ENCODE assay signal across 8 mouse cellular contexts in genomic region chr1:153531677-153532233, GRCm38 (mm10). TPM values are rescaled to one million over a fixed set of nuclear protein-coding genes. Genes with fewer than 3 reads are reported as not detected.
DNase-seq lines count a peak whose midpoint lies in the region; ATAC-seq and TF ChIP-seq lines count a peak whose summit lies in the region.

No protein-coding gene starts in this region.

- peak overlapping the region; percentile 50 for H3K4me2 ChIP-seq in liver, embryonic 11.5 days
- H3K4me2 ChIP-seq in forebrain, embryonic 13.5 days, result peak overlapping the region; percentile 43
- H3K4me2 ChIP-seq in liver, embryonic 14.5 days (ENCODE audit: low read depth), result 0 out of 2 replicates have a peak overlapping the region, but pooled peaks have one; percentile 4

- no peaks in the 10 kb centered on the region for H3K9me3 ChIP-seq in liver, embryonic 11.5 days (ENCODE audit: control insufficient read depth, low read length)
- H3K9me3 ChIP-seq in forebrain, embryonic 13.5 days (replicated peaks), result no peaks in the 10 kb centered on the region
- no peaks in the 10 kb centered on the region for H3K9me3 ChIP-seq in liver, embryonic 14.5 days (ENCODE audit: control insufficient read depth, low read length)

- DNase-seq in liver, embryonic 11.5 days (ENCODE audit: low spot score), result no peak
- DNase-seq in liver, result no peak
- DNase-seq in liver, embryonic 14.5 days (ENCODE audit: low read depth in 3 of 3, low spot score in 3 of 3), result no peak
- peak; percentile 33 for DNase-seq in thymus, postnatal 0 days (ENCODE audit: low spot score)
- DNase-seq in B cell, adult 2 months, result no peak
- no peak for DNase-seq in cerebellum, adult 2 months
- DNase-seq in left cerebral cortex, adult 18-20 months (ENCODE audit: low spot score in 2 of 2), result no peak

- H3K4me1 ChIP-seq in liver, embryonic 11.5 days (replicated peaks; ENCODE audit: control insufficient read depth, insufficient read depth, low read length), result no peaks in the 10 kb centered on the region
- H3K4me1 ChIP-seq in forebrain, embryonic 13.5 days, result peaks cover 20% of the 10 kb centered on the region
- H3K4me1 ChIP-seq in liver, embryonic 14.5 days (replicated peaks; ENCODE audit: control insufficient read depth in 2 of 2, insufficient read depth in 2 of 2, low read length in 1 of 2), result no peaks in the 10 kb centered on the region
- no peaks in the 10 kb centered on the region for H3K4me1 ChIP-seq in cerebellum, adult 2 months (ENCODE audit: control insufficient read depth, insufficient read depth, low read length)

- no peak overlapping the region for H3K27ac ChIP-seq in liver, embryonic 11.5 days (ENCODE audit: low read depth, low read length)
- peak overlapping the region; percentile 88 for H3K27ac ChIP-seq in forebrain, embryonic 13.5 days
- H3K27ac ChIP-seq in liver, embryonic 14.5 days, result no peak overlapping the region
- H3K27ac ChIP-seq in cerebellum, adult 2 months (ENCODE audit: insufficient read depth, low read length), result no peak overlapping the region

- ATAC-seq in liver, embryonic 11.5 days (replicated peaks; ENCODE audit: low FRiP score), result no peak
- ATAC-seq in forebrain, embryonic 13.5 days, result peak; percentile 67; the same call in 1 of the 2 replicates
- no peak for ATAC-seq in liver, embryonic 14.5 days (ENCODE audit: insufficient read depth)

- no peaks in the 10 kb centered on the region for H3K36me3 ChIP-seq in liver, embryonic 11.5 days (ENCODE audit: control insufficient read depth, insufficient read depth, low read length)
- no peaks in the 10 kb centered on the region for H3K36me3 ChIP-seq in forebrain, embryonic 13.5 days (ENCODE audit: poor library complexity, severe bottlenecking)
- H3K36me3 ChIP-seq in liver, embryonic 14.5 days (replicated peaks; ENCODE audit: control insufficient read depth, insufficient read depth, low read depth), result no peaks in the 10 kb centered on the region

- WGBS in liver, embryonic 11.5 days, result 36% methylated on average over 9 of the region's 9 CpGs
- 11% methylated on average over 9 of the region's 9 CpGs for WGBS in forebrain, embryonic 13.5 days
- 24% methylated on average over 9 of the region's 9 CpGs for WGBS in liver, embryonic 14.5 days (ENCODE audit: insufficient replicate concordance)
- WGBS in cerebellum, adult 2 months, result 27% methylated on average over 9 of the region's 9 CpGs

- no peak for TF ChIP-seq CTCF in liver, embryonic 14.5 days (IDR thresholded peaks at IDR 0.05; ENCODE audit: low read depth)
- no peak for TF ChIP-seq CTCF in cerebellum, adult 2 months (IDR thresholded peaks at IDR 0.05; ENCODE audit: borderline replicate concordance, insufficient read depth, low read depth, low read length)

- no peak for TF ChIP-seq POLR2A in cerebellum, adult 2 months (IDR thresholded peaks at IDR 0.05; ENCODE audit: borderline replicate concordance, insufficient read depth, low read length)

- no peak overlapping the region for H3K9ac ChIP-seq in liver, embryonic 11.5 days (ENCODE audit: low read depth, low read length)
- peak overlapping the region; percentile 55 for H3K9ac ChIP-seq in forebrain, embryonic 13.5 days
- no peak overlapping the region for H3K9ac ChIP-seq in liver, embryonic 14.5 days (replicated peaks)

- TF ChIP-seq EP300 in liver, embryonic 14.5 days (IDR thresholded peaks at IDR 0.05; ENCODE audit: low read depth), result no peak

- H3K4me3 ChIP-seq in liver, embryonic 11.5 days (ENCODE audit: low read depth, low read length), result no peak overlapping the region
- no peak overlapping the region for H3K4me3 ChIP-seq in forebrain, embryonic 13.5 days
- H3K4me3 ChIP-seq in liver, embryonic 14.5 days (ENCODE audit: insufficient read depth in 1 of 2, low read depth in 2 of 2, low read length in 2 of 2), result no peak overlapping the region
- H3K4me3 ChIP-seq in cerebellum, adult 2 months (replicated peaks; ENCODE audit: insufficient read depth, low read depth, low read length), result no peak overlapping the region

- H3K27me3 ChIP-seq in liver, embryonic 11.5 days (replicated peaks; ENCODE audit: control insufficient read depth, insufficient read depth, low read length), result no peaks in the 10 kb centered on the region
- H3K27me3 ChIP-seq in forebrain, embryonic 13.5 days, result no peaks in the 10 kb centered on the region
- H3K27me3 ChIP-seq in liver, embryonic 14.5 days (ENCODE audit: control insufficient read depth, insufficient read depth, low read length), result no peaks in the 10 kb centered on the region
- H3K27me3 ChIP-seq in cerebellum, adult 2 months (ENCODE audit: control insufficient read depth, insufficient read depth, low read length), result no peaks in the 10 kb centered on the region

RNA-seq across cellular contexts. Expression of gene Npl, which starts 18.1 kb away (rescaled TPM):
- 8.0 and 11.0 TPM in 2 replicates for polyA plus RNA-seq in liver, embryonic 11.5 days (2014; fragmentation: Nextera tagmentation; extraction: Ambion mirVana)
- polyA plus RNA-seq in forebrain, embryonic 13.5 days (2015; fragmentation: Nextera tagmentation; extraction: Ambion mirVana), result 6.6 and 7.8 TPM in 2 replicates
- 2.2 and 3.1 TPM in 2 replicates for polyA plus RNA-seq in liver, embryonic 14.5 days (2012; rRNA removed)
- polyA plus RNA-seq in liver, embryonic 14.5 days (2014; fragmentation: Nextera tagmentation; extraction: Ambion mirVana), result 7.3 and 8.4 TPM in 2 replicates
- 22.0 and 23.9 TPM in 2 replicates for polyA plus RNA-seq in thymus, postnatal 0 days (2015; fragmentation: Nextera tagmentation; extraction: Ambion mirVana)
- polyA plus RNA-seq in cerebellum, adult 2 months (2012; rRNA removed), result 2.9 and 3.8 TPM in 2 replicates
- total RNA-seq in left cerebral cortex, adult 18-20 months (2021), result 1 to 10 TPM; 5.3 to 5.4 TPM

RNA-seq across cellular contexts. Expression of gene Dhx9, which starts 44.3 kb away (rescaled TPM):
- 12.9 and 16.0 TPM in 2 replicates for polyA plus RNA-seq in liver, embryonic 11.5 days (2014; fragmentation: Nextera tagmentation; extraction: Ambion mirVana)
- polyA plus RNA-seq in forebrain, embryonic 13.5 days (2015; fragmentation: Nextera tagmentation; extraction: Ambion mirVana), result 55.5 and 59.0 TPM in 2 replicates
- polyA plus RNA-seq in liver, embryonic 14.5 days (2012; rRNA removed), result 33.9 and 52.5 TPM in 2 replicates
- 8.1 and 9.8 TPM in 2 replicates for polyA plus RNA-seq in liver, embryonic 14.5 days (2014; fragmentation: Nextera tagmentation; extraction: Ambion mirVana)
- polyA plus RNA-seq in thymus, postnatal 0 days (2015; fragmentation: Nextera tagmentation; extraction: Ambion mirVana), result 33.4 and 41.3 TPM in 2 replicates
- polyA plus RNA-seq in cerebellum, adult 2 months (2012; rRNA removed), result 57.5 and 63.0 TPM in 2 replicates
- 10 to 100 TPM; 96.1 to 99.8 TPM for total RNA-seq in left cerebral cortex, adult 18-20 months (2021)
